Mouse (Mus musculus) thymus, postnatal 36 days (tissue): ENCODE measurements around the gene Elp6.
"Not testable (repeated sequence)": the region's sequence is repeated elsewhere in the genome, so short reads cannot be mapped to it uniquely, and the experiment has no call there.

ENCODE experiments used
- DNase-seq, 2 experiments: peaks; one replicate each; pipeline ENCODE4 v3.0.0; 2022; ENCODE audit warnings: mixed read lengths in 2 of 2

Elp6 gene

DNA sequence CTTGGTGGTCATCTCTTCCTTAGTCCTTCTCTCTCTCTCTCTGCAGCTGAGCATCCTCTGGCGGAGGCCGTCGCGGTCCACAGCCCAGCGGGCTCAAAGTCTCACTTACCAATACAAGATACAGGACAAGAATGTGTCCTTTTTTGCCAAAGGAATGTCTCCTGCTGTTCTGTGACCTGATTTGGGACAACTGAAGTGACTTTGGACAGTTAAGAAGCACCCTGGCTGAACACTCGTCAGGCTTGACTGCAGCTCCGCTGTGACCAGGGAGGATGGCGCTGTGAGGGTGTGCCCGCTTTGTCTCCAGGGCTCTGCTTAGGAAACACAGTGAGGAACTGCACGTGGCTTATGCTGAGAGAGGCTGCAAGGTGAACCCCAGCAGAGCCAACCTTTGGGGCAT is 15.8 kb downstream of the Elp6 start:
- DNase-seq, result no peak

GRCm38 (mm10) chr9:110322972-110323371 is 18.0 kb downstream of the Elp6 start:
- DNase-seq, result no peak

- no peak for DNase-seq
Observed at GRCm38 (mm10) chr9:110324181-110324580, 19.2 kb downstream of the Elp6 start.

DNA sequence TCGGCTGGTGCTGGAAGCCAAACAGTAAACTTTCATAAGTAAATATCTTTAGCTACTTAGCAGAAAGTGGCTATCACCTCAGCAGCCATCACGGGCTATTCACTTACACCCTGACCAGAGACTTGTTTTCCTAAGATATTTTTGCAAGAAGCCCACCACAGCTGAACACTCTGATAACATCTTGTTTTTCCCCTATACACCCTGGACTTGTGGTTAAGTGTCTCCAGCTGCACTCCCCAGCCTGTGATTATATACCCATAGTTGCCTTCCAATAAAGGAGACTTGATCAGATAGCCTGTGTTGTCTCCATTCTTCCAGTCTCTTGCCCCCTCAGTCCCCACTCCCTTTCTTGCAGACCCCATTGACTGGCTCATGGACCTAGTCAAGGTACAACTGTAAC is 23.2 kb downstream of the Elp6 start:
- DNase-seq, result no peak

DNA sequence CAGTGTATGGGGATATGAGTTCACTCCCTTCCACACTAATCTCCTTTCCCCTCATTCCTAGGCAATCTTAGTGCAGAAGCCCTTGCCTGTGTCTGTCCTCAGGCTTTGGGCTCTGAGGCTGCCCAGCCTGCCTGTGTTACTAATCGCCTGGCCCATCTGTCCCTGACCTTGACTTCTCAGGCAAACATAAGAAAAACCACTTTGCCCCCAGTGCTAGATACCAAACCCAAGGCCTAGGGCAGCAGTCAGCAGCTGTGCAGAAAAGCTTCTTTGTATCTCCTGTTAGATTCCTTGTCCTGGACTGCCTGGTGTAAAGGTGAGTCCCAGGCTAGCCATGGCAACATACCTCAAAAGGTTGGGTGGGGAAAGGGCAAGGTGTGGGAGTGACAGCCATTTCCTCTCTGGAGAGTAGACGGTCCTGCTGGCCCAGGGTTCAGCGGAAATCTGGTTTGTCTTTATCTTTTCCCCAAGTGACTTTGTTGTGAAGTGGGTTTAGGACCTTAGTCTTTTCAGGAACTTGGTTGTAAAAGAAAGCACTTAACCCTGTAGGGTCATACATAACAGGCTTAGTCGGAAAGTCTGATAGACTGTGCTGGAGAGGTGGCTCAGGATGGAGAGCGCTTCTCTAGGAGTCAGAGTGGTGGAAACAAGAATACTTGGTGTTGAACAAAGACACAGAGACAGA is 24.1 kb downstream of the Elp6 start:
- peak in 1 of 2 experiments; percentile 13 for DNase-seq

DNA sequence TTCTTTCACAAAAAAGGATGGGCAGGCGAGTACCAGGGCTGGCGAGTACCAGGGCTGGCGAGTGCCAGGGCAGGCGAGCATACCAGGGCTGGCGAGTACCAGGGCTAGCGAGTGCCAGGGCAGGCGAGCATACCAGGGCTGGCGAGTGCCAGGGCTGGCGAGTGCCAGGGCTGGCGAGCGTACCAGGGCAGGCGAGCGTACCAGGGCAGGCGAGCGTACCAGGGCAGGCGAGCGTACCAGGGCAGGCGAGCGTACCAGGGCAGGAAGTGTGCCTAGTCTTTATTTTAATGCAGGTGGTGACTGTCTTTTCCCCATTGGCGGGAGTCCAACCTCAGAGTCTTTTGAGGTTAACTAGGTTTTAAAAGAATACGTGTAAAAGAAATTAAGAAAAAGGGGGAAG is 24.7 kb downstream of the Elp6 start:
- DNase-seq, result peak; percentile 45 to 58

DNA sequence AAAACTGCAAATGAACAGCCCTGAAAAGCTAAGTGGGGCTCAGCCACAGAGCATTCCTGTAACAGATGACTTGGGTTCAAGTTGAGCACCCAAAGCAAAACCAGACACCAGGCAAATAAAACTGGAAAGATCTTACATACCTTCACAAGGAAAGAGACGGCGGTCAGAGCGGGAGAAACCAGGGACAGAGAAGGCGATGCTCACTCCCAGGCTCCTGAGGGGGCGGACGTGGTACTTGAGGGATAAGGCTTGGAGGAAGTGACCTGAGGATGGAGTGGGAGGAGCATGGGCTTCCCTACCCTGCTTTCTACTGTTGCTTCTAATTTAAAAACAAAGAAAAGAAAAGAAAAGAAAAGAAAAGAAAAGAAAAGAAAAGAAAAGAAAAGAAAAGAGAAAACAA is 25.4 kb downstream of the Elp6 start:
- no peak for DNase-seq

DNA sequence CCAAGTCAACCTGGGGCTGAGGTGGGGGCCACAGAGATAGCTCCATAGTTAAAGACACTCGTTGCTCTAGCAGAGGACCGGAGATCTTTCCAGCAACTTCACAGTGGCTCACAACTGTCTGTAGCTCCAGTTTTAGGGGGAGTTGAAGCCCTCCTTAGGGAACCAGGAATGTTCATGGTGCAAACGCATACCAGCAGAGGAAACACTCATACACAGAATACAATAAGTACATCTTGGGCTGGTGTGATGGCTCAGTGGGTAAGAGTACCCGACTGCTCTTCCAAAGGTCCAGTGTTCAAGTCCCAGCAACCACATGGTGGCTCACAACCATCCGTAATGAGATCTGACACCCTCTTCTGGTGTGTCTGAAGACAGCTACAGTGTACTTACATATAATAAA is 25.9 kb downstream of the Elp6 start:
- not testable (repeated sequence) for DNase-seq

DNA sequence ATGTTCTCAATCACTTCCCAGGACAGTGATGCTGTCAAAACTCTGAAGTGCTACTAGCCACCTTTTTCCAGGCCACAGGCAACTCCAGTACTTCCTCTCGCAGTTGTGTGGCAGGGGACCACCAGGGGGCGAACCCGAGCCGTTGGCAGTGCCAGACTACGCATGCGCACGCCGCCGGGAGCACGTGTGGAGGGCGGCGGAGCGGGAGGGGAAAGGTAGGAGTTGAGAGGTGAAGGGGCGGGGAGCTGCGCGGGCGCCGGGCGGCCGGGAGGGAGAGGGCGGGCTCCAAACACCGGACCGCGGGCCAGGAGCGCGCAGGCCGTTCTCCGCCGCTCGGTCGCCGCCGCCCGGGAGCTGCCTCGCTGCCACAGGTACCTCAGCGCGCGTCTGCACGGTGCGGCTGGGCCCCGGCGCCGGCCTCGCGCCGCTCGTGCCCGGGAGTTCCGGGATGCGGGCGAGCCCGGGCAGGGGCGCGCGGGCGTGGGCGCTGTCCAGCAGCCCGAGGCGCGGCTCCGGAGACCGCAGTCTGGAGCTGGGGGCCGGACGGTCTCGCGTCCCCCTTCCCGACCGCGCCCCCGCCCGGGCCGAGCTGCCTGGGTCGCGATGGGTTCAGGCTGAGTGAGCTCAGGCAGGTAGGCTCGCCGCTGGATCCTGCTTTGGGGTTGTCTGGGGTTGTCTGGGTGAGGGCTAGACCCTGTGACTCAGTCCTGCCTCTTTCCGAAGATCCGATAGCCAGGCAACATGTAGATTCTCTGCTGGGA is 28.3 kb downstream of the Elp6 start, which contains the start of gene Scap:
Gene Scap, plus strand, starts transcription at position 154 of the 761 bp plus-strand sequence.
- DNase-seq, result peak; percentile 96 to 99

DNA sequence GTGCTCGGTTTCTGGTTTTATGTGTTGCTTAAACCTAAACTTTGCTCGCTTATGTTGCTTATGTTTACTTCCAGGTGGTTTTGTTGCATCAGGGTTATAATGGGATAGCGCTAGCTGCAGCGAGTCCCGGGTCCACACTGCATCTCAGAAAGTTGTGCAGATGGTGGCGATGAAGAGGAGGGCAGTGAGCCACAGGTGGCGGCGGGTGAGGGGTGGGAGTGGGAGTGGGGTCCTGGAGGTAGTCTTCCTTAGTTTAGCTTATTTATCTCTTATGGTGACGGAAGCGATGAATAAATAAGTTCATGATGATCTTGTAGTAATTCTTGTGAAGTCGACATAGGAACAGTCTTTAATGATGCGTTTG is 28.9 kb downstream of the Elp6 start:
- no peak for DNase-seq

DNA sequence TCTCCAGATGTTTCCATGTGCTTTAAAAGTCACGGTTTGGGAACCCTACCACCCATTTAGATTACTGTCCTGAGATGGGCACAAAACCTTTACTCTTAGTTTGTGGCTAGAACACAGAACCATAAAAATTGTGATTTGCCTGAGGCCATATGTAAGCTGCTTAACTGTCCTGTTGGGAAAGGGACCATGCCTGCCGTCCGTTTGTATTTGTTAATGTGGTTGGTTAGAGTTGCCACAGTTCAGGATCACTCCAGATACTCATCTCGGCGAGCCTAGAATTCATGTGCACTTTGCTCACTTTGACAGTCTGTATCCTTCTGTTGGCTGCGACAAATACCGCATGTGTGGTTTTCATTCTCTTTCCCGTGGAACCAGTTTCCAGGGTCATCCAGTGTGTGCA is 29.9 kb downstream of the Elp6 start:
- DNase-seq, result no peak

GRCm38 (mm10) chr9:110340037-110340750 is 35.2 kb downstream of the Elp6 start:
- no peak for DNase-seq

DNA sequence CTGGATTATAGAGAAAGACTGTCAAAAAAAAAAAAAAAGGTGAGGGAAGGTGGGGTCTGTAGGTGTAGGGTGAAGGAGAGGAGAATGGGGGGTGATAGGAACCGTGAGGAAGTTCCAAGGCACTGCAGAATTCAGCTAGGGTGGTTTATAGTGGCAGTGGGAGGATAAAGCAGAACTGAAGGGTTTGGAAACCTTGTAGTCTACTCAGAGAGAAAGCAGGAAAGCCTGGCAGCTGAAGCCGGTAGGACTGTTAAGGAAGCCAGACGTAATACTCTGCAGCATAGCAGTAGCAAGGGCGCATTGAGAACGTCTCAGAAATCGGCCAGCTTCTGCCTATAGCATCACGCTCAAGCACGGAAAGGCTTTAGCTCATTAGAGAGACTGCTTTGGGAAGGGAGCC is 37.0 kb downstream of the Elp6 start:
- no peak for DNase-seq

GRCm38 (mm10) chr9:110343805-110344204 is 38.8 kb downstream of the Elp6 start:
- no peak for DNase-seq

- no peak for DNase-seq
Observed at GRCm38 (mm10) chr9:110345057-110345739, 40.2 kb downstream of the Elp6 start.

- DNase-seq, result no peak
Observed at GRCm38 (mm10) chr9:110348899-110349298, 43.9 kb downstream of the Elp6 start.

- DNase-seq, result no peak
Observed at GRCm38 (mm10) chr9:110350188-110350587, 45.2 kb downstream of the Elp6 start.

DNA sequence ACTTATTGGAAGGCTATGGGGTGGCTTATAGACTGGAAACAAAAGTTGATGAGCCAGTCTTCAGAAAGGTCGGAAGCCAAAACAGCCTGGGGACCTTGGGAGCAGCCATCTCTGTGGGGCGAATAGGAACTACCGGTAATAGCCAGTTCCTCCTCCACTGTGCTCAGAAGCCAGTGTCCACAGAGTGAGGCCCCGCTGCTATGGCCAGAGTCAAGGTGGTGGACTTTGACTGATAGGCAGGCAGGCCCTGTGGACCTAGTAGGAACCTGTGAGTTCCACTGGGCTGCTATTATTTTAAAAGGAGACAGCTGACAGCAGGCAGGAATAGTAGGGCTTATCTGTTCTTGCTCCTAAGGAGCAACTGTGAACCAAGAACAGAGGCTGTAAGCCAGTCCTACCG is 45.6 kb downstream of the Elp6 start:
- no peak for DNase-seq

- no peak for DNase-seq
Observed at GRCm38 (mm10) chr9:110351350-110351749, 46.4 kb downstream of the Elp6 start.

DNA sequence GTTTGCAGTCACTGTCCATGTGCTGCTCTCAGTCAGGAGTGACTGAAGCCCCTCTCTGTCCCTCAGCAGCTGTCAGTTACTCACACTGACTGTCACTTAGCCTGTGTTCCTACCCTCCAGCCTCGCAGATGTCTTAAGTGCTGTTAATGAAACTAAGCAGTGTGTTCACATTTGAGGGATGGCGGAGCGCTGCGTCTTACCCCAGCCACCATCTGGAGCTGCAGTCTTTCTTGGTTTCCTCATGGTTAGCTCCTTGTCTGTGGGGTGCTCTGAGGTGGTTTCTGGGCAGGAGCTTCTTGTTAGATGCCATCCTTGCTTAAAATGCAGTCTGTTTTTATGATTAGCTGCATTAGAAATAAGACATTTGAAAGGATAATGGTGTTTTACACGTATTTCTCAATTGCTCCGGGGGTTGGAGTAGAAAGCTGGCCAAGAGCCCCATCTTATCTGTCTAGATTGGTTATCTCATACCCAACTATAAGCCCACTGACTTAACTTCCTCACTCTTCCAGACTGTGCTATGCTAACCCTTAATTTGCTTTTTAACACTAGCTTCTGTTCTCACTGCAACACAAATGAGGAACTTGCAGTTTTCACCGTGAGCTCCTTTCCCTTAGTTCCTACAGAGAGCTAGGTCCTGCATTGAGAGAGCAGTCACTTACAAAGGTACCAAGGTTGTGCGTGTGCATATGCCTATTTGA is 47.1 kb downstream of the Elp6 start:
- DNase-seq, result no peak

- no peak for DNase-seq
Observed at GRCm38 (mm10) chr9:110358341-110358740, 53.4 kb downstream of the Elp6 start.

- no peak for DNase-seq
Observed at GRCm38 (mm10) chr9:110361299-110361698, 56.3 kb downstream of the Elp6 start.

GRCm38 (mm10) chr9:110362337-110362736 is 57.4 kb downstream of the Elp6 start:
- no peak for DNase-seq
